Mouse (Mus musculus) forebrain, embryonic 13.5 days (tissue): Measurements from ENCODE around the gene Spsb4. TPM values are rescaled to one million over a fixed set of nuclear protein-coding genes. Genes with fewer than 3 reads are reported as not detected.

ENCODE experiments used
- ATAC-seq: fragments of 200-750 bp; cut with Nextera tagmentation; 2 replicates; pipeline ENCODE4 v1.8.0; 2017
- H3K27ac ChIP-seq: fragments of 300-500 bp; sonication (generic); 2 replicates; pipeline ENCODE4 v1.5.1; 2015; ENCODE audit warnings: inconsistent platforms, mild to moderate bottlenecking, moderate library complexity
- H3K27me3 ChIP-seq: fragments of 300-500 bp; sonication (generic); 2 replicates; pipeline ENCODE4 v1.6.1; 2015; ENCODE audit warnings: mild to moderate bottlenecking, inconsistent platforms
- H3K36me3 ChIP-seq: fragments of 300-500 bp; sonication (generic); 2 replicates; pipeline ENCODE4 v1.6.1; 2015; ENCODE audit warnings: mild to moderate bottlenecking, inconsistent platforms; ENCODE audit not compliant: poor library complexity, severe bottlenecking
- H3K4me1 ChIP-seq: fragments of 300-500 bp; sonication (generic); 2 replicates; pipeline ENCODE4 v1.6.1; 2015; ENCODE audit warnings: inconsistent platforms
- H3K4me2 ChIP-seq: fragments of 300-500 bp; sonication (generic); 2 replicates; pipeline ENCODE4 v1.6.1; 2015; ENCODE audit warnings: inconsistent platforms, mild to moderate bottlenecking, moderate library complexity
- H3K4me3 ChIP-seq: fragments of 300-500 bp; sonication (generic); 2 replicates; pipeline ENCODE4 v1.5.1; 2015; ENCODE audit warnings: mild to moderate bottlenecking, inconsistent platforms
- H3K9ac ChIP-seq: fragments of 300-500 bp; sonication (generic); 2 replicates; pipeline ENCODE4 v1.6.1; 2015; ENCODE audit warnings: mild to moderate bottlenecking, inconsistent platforms
- H3K9me3 ChIP-seq: fragments of 300-500 bp; sonication (generic); replicated peaks from 2 replicates; pipeline ENCODE4 v1.6.1; 2016; ENCODE audit warnings: inconsistent platforms
- WGBS: fragments of 180-500 bp; shearing (Covaris S2); methylation state at CpG from one replicate; pipeline ENCODE4 v1.1.7; 2015; 5-methylcytosine and 5-hydroxymethylcytosine counted together
- polyA plus RNA-seq: library from polyadenylated mRNA; unstranded; fragments of >200 nt; fragmentation: Nextera tagmentation; extraction: Ambion mirVana; gene quantifications from 2 replicates; pipeline ENCODE4 v1.2.1, GENCODE M21; 2015

The Spsb4 gene
- polyA plus RNA-seq, 1 experiment from 2014 or later: 47.0 TPM

GRCm38 (mm10) chr9:96909503-96909902 is 109.1 kb downstream of the Spsb4 start:
- Histone ChIP-seq H3K36me3 (no peaks in the 10 kb centered on the region), H3K9me3 (no peaks in the 10 kb centered on the region)
- 87% methylated on average over 1 of the region's 1 CpGs for WGBS

DNA sequence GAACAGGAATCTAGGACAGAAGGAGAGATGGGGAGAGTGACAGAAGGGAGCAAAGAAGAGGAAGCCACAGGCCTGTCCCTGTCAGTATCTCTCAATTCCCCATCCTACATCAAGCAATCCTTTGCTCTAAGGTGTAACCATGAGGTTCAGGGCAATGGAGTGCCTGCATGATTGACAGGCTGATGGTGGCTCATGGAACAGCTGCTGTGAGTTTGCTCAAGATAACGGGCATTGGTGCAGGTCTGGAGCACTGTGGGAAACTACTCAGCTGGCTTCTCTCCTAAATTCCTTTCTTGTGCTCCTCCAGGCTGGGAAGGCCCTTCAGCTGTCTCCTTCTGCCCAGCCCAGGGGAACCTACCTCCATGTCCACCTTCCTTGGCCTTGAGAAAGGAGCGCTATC is 109.9 kb downstream of the Spsb4 start:
- 0 out of 2 replicates have a peak, but pooled peaks cover 3% of the 10 kb centered on the region for H3K4me1 ChIP-seq
- no peaks in the 10 kb centered on the region for H3K36me3 ChIP-seq
- no peak overlapping the region for H3K27ac ChIP-seq
- no peaks in the 10 kb centered on the region for H3K27me3 ChIP-seq
- no peak overlapping the region for H3K4me2 ChIP-seq
- H3K4me3 ChIP-seq: no peak overlapping the region
- no peaks in the 10 kb centered on the region for H3K9me3 ChIP-seq
- 69% methylated on average over 2 of the region's 2 CpGs for WGBS
- H3K9ac ChIP-seq: no peak overlapping the region
- no peak for ATAC-seq

More at GRCm38 (mm10) chr9:96909503-96909902, 109.1 kb downstream of the Spsb4 start:
- no peak for ATAC-seq
- Histone ChIP-seq H3K9ac (no peak overlapping the region), H3K4me1 (0 out of 2 replicates have a peak, but pooled peaks cover 3% of the 10 kb centered on the region), H3K4me2 (no peak overlapping the region), H3K4me3 (no peak overlapping the region), H3K27ac (no peak overlapping the region), H3K27me3 (no peaks in the 10 kb centered on the region)

DNA sequence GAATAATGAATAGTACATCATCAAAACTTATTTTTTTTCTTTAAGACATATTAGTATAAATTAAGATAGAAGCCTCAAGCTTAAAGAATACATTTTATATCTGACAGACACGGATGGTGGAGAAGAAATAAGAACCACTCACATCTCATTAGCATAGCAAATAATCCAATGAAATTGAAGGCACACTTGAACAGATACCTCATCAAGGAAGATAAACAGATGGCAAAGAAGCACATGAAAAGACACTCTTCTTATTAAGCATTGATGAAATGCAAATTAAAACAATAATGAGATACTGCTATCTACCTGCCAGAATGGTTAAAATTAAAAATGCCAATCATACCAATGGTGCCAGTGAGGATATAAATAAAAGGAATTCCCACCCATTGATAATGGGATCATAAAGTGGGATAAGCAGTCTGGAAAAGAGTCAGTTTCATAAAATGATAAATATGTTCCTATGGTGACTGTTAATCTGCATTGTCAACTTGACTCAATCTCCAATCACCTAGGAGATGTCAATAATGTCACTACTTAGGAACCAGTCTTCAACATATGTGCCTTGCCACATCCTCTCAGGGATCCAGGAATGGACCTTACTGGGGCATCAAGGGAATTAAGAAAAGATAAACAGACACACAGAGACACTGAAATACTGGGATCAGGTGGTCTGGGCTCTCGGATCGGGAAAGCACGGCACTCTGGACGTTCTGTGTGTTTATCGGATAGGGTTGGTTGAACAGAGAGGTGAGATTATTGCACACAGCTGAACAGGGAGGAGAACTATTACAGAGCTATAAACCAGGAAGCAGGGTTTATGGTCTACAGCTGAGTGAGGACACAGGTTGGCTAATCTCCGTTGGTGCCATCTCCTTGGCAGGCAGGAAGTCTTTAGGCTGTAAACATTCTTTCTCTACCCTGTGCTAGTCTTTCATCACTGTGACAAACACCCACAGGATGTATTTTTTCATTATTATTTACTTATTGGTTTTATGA is 114.0 kb downstream of the Spsb4 start:
- Histone ChIP-seq H3K4me2 (no peak overlapping the region), H3K4me3 (no peak overlapping the region), H3K27ac (peak overlapping the region; percentile 54; the same call in 1 of the 2 replicates), H3K36me3 (no peaks in the 10 kb centered on the region), H3K4me1 (0 out of 2 replicates have a peak, but pooled peaks cover 3% of the 10 kb centered on the region), H3K27me3 (no peaks in the 10 kb centered on the region), H3K9me3 (no peaks in the 10 kb centered on the region; the same call in 1 of the 2 replicates), H3K9ac (no peak overlapping the region)
- WGBS: 68% methylated on average over 7 of the region's 7 CpGs
- peak; percentile 45 for ATAC-seq

- Histone ChIP-seq H3K4me2 (no peak overlapping the region), H3K9me3 (peaks cover under 1% of the 10 kb centered on the region; the same call in 1 of the 2 replicates), H3K27ac (no peak overlapping the region), H3K4me1 (0 out of 2 replicates have a peak, but pooled peaks cover under 1% of the 10 kb centered on the region), H3K36me3 (no peaks in the 10 kb centered on the region), H3K27me3 (no peaks in the 10 kb centered on the region), H3K9ac (no peak overlapping the region), H3K4me3 (no peak overlapping the region)
- WGBS: 88% methylated on average over 5 of the region's 5 CpGs
- no peak for ATAC-seq
These were observed 118.9 kb downstream of the Spsb4 start for GRCm38 (mm10) chr9:96899717-96900116.

DNA sequence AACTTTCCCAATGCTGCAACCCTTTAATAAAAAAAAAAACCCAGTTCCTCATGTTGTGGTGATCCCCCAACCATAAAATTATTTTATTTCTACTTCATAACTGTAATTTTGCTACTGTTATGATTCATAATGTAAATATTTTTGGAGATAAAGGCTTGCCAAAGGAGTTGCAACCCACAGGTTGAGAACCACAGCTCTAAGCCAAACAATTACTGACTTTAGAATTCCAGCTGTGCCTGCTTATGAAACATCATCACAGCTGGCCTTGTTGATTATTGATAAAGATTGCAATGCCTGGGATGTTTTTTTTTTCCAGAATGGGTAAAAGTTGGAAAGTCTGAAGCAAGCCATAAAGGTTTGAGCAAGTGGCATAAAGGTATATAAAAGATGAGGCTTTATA is 119.6 kb downstream of the Spsb4 start:
- Histone ChIP-seq H3K4me1 (no peaks in the 10 kb centered on the region), H3K4me2 (no peak overlapping the region), H3K9ac (no peak overlapping the region), H3K27me3 (no peaks in the 10 kb centered on the region), H3K9me3 (peaks cover 4% of the 10 kb centered on the region; the same call in 1 of the 2 replicates), H3K36me3 (no peaks in the 10 kb centered on the region), H3K27ac (no peak overlapping the region), H3K4me3 (no peak overlapping the region)
- ATAC-seq: no peak

DNA sequence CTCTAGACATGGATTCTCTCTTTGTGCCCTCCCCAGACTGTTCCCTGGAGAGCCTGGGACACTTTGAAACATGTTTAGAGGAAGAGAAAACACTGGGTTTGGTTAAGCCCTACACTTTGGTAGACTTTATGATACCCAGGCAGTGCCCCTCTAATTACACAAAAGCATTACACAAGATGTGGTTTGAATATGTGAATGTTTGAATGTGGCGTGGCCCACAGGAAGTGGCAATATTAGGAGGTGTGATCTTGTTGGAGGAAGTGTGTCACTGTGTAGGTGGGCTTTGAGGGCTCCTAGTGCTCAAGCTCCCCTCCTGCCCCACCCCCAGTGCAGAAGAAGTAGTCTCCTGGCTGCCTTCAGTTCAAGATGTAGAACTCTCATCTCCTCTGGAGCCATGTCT is 122.0 kb downstream of the Spsb4 start:
- no peak for ATAC-seq
- H3K27ac ChIP-seq: no peak overlapping the region
- 88% methylated on average over 1 of the region's 1 CpGs for WGBS

GRCm38 (mm10) chr9:96893582-96893981 is 125.1 kb downstream of the Spsb4 start:
- H3K4me3 ChIP-seq: no peak overlapping the region
- H3K36me3 ChIP-seq: no peaks in the 10 kb centered on the region
- H3K27ac ChIP-seq: peak overlapping the region; percentile 65; the same call in 1 of the 2 replicates
- H3K9ac ChIP-seq: no peak overlapping the region
- no peaks in the 10 kb centered on the region; the same call in 1 of the 2 replicates for H3K27me3 ChIP-seq
- H3K4me1 ChIP-seq: peaks cover 42% of the 10 kb centered on the region
- H3K4me2 ChIP-seq: no peak overlapping the region
- peaks cover 4% of the 10 kb centered on the region; the same call in 1 of the 2 replicates for H3K9me3 ChIP-seq
- WGBS: 85% methylated on average over 5 of the region's 5 CpGs
- ATAC-seq: no peak

More for the DNA sequence above, 122.0 kb downstream of the Spsb4 start:
- Histone ChIP-seq H3K4me2 (no peak overlapping the region), H3K27me3 (no peaks in the 10 kb centered on the region), H3K9ac (no peak overlapping the region), H3K9me3 (peaks cover 4% of the 10 kb centered on the region; the same call in 1 of the 2 replicates), H3K4me3 (no peak overlapping the region), H3K4me1 (peaks cover 17% of the 10 kb centered on the region), H3K36me3 (no peaks in the 10 kb centered on the region)

Other genes starting within 250 kb of the Spsb4 start
- 47.2 and 49.2 TPM in 2 replicates for gene Pxylp1, start 126.2 kb downstream of the Spsb4 start, polyA plus RNA-seq
- gene Slc25a36, start 92.3 kb upstream of the Spsb4 start, polyA plus RNA-seq: 66.0 and 73.3 TPM in 2 replicates